Mouse (Mus musculus) liver, embryonic 14.5 days (tissue): ENCODE measurements around the gene Pde8a.

Experiments used
- CTCF ChIP-seq: IDR thresholded peaks from 2 replicates; pipeline ENCODE4 v1.5.1; 2016; ENCODE audit warnings: antibody characterized with exemption, low read depth, control low read depth
- EP300 ChIP-seq: IDR thresholded peaks from 2 replicates; pipeline ENCODE4 v1.6.1; 2016; ENCODE audit warnings: antibody characterized with exemption, low read depth

GRCm38 (mm10) chr7:81209979-81210685 is 3.3 kb upstream of the Pde8a start:
- TF ChIP-seq CTCF (no peak), EP300 (no peak)
